Comparison of ENCODE assay signal across 9 mouse cellular contexts in genomic region chr17:47473434-47473974, GRCm38 (mm10). TPM values are rescaled to one million over a fixed set of nuclear protein-coding genes. Genes with fewer than 3 reads are reported as not detected.
DNase-seq lines count a peak whose midpoint lies in the region; ATAC-seq and TF ChIP-seq lines count a peak whose summit lies in the region.
"Had no signal": no experiment of that assay in that cellular context is flagged by ENCODE, and none has a peak within 500 bp of the region (broad histone marks: within the 10 kb centered on the region; RNA-seq: fewer than 3 reads in every experiment).

No protein-coding gene starts in this region.

- H3K9ac ChIP-seq in forebrain, postnatal 0 days: no peak overlapping the region
- no peak overlapping the region for H3K9ac ChIP-seq in forebrain, embryonic 16.5 days (replicated peaks; ENCODE audit: low read depth, low read length)
- no peak overlapping the region for H3K9ac ChIP-seq in kidney, postnatal 0 days (ENCODE audit: low read depth, low read length)

- peak; percentile 74 for TF ChIP-seq CTCF in forebrain, postnatal 0 days (IDR thresholded peaks at IDR 0.05; ENCODE audit: low read depth)
- TF ChIP-seq CTCF in bone marrow, adult 2 months (IDR thresholded peaks at IDR 0.05; ENCODE audit: control insufficient read depth, insufficient read depth, low read length): peak; percentile 99
- TF ChIP-seq CTCF in kidney, postnatal 0 days (IDR thresholded peaks at IDR 0.05; ENCODE audit: low read depth): peak; percentile 79

- H3K36me3 ChIP-seq in forebrain, postnatal 0 days (ENCODE audit: insufficient read depth): no peaks in the 10 kb centered on the region
- H3K36me3 ChIP-seq in forebrain, embryonic 16.5 days (ENCODE audit: control insufficient read depth, insufficient read depth): no peaks in the 10 kb centered on the region
- no peaks in the 10 kb centered on the region for H3K36me3 ChIP-seq in kidney, postnatal 0 days (ENCODE audit: insufficient read depth, low read length)

- no peaks in the 10 kb centered on the region for H3K4me1 ChIP-seq in forebrain, postnatal 0 days (ENCODE audit: insufficient read depth)
- peaks cover 6% of the 10 kb centered on the region; the same call in 1 of the 2 replicates for H3K4me1 ChIP-seq in forebrain, embryonic 16.5 days (replicated peaks; ENCODE audit: control insufficient read depth, insufficient read depth, low read length)
- no peaks in the 10 kb centered on the region for H3K4me1 ChIP-seq in bone marrow, adult 2 months (ENCODE audit: control insufficient read depth, insufficient read depth, low read length)
- H3K4me1 ChIP-seq in kidney, postnatal 0 days (replicated peaks; ENCODE audit: insufficient read depth, low read length): peaks cover 2% of the 10 kb centered on the region

- H3K27ac ChIP-seq in forebrain, postnatal 0 days (ENCODE audit: low read depth, low read length): no peak overlapping the region
- no peak overlapping the region for H3K27ac ChIP-seq in forebrain, embryonic 16.5 days (ENCODE audit: low read length)
- no peak overlapping the region for H3K27ac ChIP-seq in bone marrow, adult 2 months (ENCODE audit: control insufficient read depth, insufficient read depth, low read depth, low read length, poor library complexity)
- H3K27ac ChIP-seq in kidney, postnatal 0 days: no peak overlapping the region

- H3K4me2 ChIP-seq in forebrain, postnatal 0 days (ENCODE audit: low read depth): no peak overlapping the region
- H3K4me2 ChIP-seq in forebrain, embryonic 16.5 days (ENCODE audit: low read length): no peak overlapping the region
- no peak overlapping the region for H3K4me2 ChIP-seq in kidney, postnatal 0 days (ENCODE audit: low read length)

- WGBS in forebrain, postnatal 0 days: 18% methylated on average over 8 of the region's 8 CpGs
- 14% methylated on average over 8 of the region's 8 CpGs for WGBS in forebrain, embryonic 16.5 days
- 5% methylated on average over 8 of the region's 8 CpGs for WGBS in bone marrow, adult 2 months
- WGBS in kidney, postnatal 0 days: 18% methylated on average over 8 of the region's 8 CpGs

- no peak for ATAC-seq in forebrain, postnatal 0 days
- ATAC-seq in forebrain, embryonic 16.5 days: no peak
- no peak for ATAC-seq in kidney, postnatal 0 days (replicated peaks; ENCODE audit: low FRiP score, low read depth)

- H3K27me3 ChIP-seq in forebrain, postnatal 0 days (ENCODE audit: insufficient read depth, low read length): peaks cover 1% of the 10 kb centered on the region
- H3K27me3 ChIP-seq in forebrain, embryonic 16.5 days (replicated peaks; ENCODE audit: control insufficient read depth, insufficient read depth, low read length): peaks cover 1% of the 10 kb centered on the region; the same call in 1 of the 2 replicates
- no peaks in the 10 kb centered on the region for H3K27me3 ChIP-seq in kidney, postnatal 0 days (ENCODE audit: insufficient read depth, low read length)

- H3K4me3 ChIP-seq in forebrain, postnatal 0 days (ENCODE audit: low read depth, low read length): no peak overlapping the region
- no peak overlapping the region for H3K4me3 ChIP-seq in forebrain, embryonic 16.5 days (replicated peaks; ENCODE audit: low read length)
- no peak overlapping the region for H3K4me3 ChIP-seq in bone marrow, adult 2 months (replicated peaks; ENCODE audit: control insufficient read depth, low read depth, low read length)
- H3K4me3 ChIP-seq in kidney, postnatal 0 days (replicated peaks; ENCODE audit: low read depth, low read length): no peak overlapping the region

- DNase-seq in forebrain, postnatal 0 days: no peak
- peak; percentile 59 for DNase-seq in ovary, postnatal 36 days (ENCODE audit: low spot score)
- no peak for DNase-seq in ovary, postnatal 10 days (ENCODE audit: low spot score)
- DNase-seq in kidney, postnatal 0 days (ENCODE audit: low spot score): peak; percentile 39
- peak; percentile 52 to 62 for DNase-seq in natural killer cell, adult 2 months (ENCODE audit: low spot score in 2 of 2)
- DNase-seq in frontal cortex, postnatal 10 days (ENCODE audit: low spot score in 2 of 2): no peak

- no peak for TF ChIP-seq POLR2A in bone marrow, adult 2 months (IDR thresholded peaks at IDR 0.05; ENCODE audit: borderline replicate concordance, control insufficient read depth, low read depth, low read length)

- no peaks in the 10 kb centered on the region for H3K9me3 ChIP-seq in forebrain, postnatal 0 days (ENCODE audit: low read length)
- no peaks in the 10 kb centered on the region for H3K9me3 ChIP-seq in forebrain, embryonic 16.5 days (ENCODE audit: control insufficient read depth, low read length)
- H3K9me3 ChIP-seq in kidney, postnatal 0 days (replicated peaks; ENCODE audit: low read length): no peaks in the 10 kb centered on the region

RNA-seq across cellular contexts. Expression of gene Taf8, which starts 28.6 kb away (rescaled TPM):
- 17.4 and 17.9 TPM in 2 replicates for total RNA-seq in forebrain, postnatal 0 days (2014; rRNA removed)
- 8.8 and 10.8 TPM in 2 replicates for polyA plus RNA-seq in forebrain, postnatal 0 days (2015; fragmentation: Nextera tagmentation; extraction: Ambion mirVana)
- polyA plus RNA-seq in forebrain, embryonic 16.5 days (2015; fragmentation: Nextera tagmentation; extraction: Ambion mirVana): 24.9 and 25.7 TPM in 2 replicates
- 15.6 and 32.2 TPM in 2 replicates for polyA plus RNA-seq in bone marrow, adult 2 months (2011; ENCODE audit: insufficient read depth, insufficient read length, low replicate concordance, missing spikeins)
- 21.4 and 24.9 TPM in 2 replicates for polyA plus RNA-seq in kidney, postnatal 0 days (2015; fragmentation: Nextera tagmentation; extraction: Ambion mirVana)

RNA-seq across cellular contexts. Expression of gene Ccnd3, which starts 31.3 kb away (rescaled TPM):
- 26.3 and 42.6 TPM in 2 replicates for total RNA-seq in forebrain, postnatal 0 days (2014; rRNA removed)
- 54.0 and 59.6 TPM in 2 replicates for polyA plus RNA-seq in forebrain, postnatal 0 days (2015; fragmentation: Nextera tagmentation; extraction: Ambion mirVana)
- 58.5 and 66.0 TPM in 2 replicates for polyA plus RNA-seq in forebrain, embryonic 16.5 days (2015; fragmentation: Nextera tagmentation; extraction: Ambion mirVana)
- polyA plus RNA-seq in bone marrow, adult 2 months (2011; ENCODE audit: insufficient read depth, insufficient read length, low replicate concordance, missing spikeins): 356 and 417 TPM in 2 replicates
- polyA plus RNA-seq in kidney, postnatal 0 days (2015; fragmentation: Nextera tagmentation; extraction: Ambion mirVana): 199 and 202 TPM in 2 replicates

RNA-seq across cellular contexts. Expression of gene 1700001C19Rik, which starts 36.3 kb away (rescaled TPM):
- total RNA-seq in forebrain, postnatal 0 days (2014; rRNA removed): 0.14 and 0.31 TPM in 2 replicates
- 0.33 and 0.35 TPM in 2 replicates for polyA plus RNA-seq in forebrain, postnatal 0 days (2015; fragmentation: Nextera tagmentation; extraction: Ambion mirVana)
- 0.55 and 0.86 TPM in 2 replicates for polyA plus RNA-seq in forebrain, embryonic 16.5 days (2015; fragmentation: Nextera tagmentation; extraction: Ambion mirVana)
- polyA plus RNA-seq in bone marrow, adult 2 months (2011; ENCODE audit: insufficient read depth, insufficient read length, low replicate concordance, missing spikeins): 1.4 and 1.5 TPM in 2 replicates
- 0.45 and 0.47 TPM in 2 replicates for polyA plus RNA-seq in kidney, postnatal 0 days (2015; fragmentation: Nextera tagmentation; extraction: Ambion mirVana)
- total RNA-seq: layer of hippocampus, postnatal 14 days had no signal

RNA-seq across cellular contexts. Expression of gene AI661453, which starts 37.1 kb away (rescaled TPM):
- 0.05 and 0.08 TPM in 2 replicates for total RNA-seq in forebrain, postnatal 0 days (2014; rRNA removed)
- polyA plus RNA-seq in forebrain, postnatal 0 days (2015; fragmentation: Nextera tagmentation; extraction: Ambion mirVana): 0.22 TPM in 1 of 2 replicates, not detected in the other
- 0.19 and 0.22 TPM in 2 replicates for polyA plus RNA-seq in forebrain, embryonic 16.5 days (2015; fragmentation: Nextera tagmentation; extraction: Ambion mirVana)
- 0.30 and 0.68 TPM in 2 replicates for polyA plus RNA-seq in bone marrow, adult 2 months (2011; ENCODE audit: insufficient read depth, insufficient read length, low replicate concordance, missing spikeins)
- polyA plus RNA-seq in kidney, postnatal 0 days (2015; fragmentation: Nextera tagmentation; extraction: Ambion mirVana): 2.2 and 2.4 TPM in 2 replicates

Comparison
In these comparisons a context has a peak if more than half of its experiments do, and no peak if none do; other contexts are left out.
1. DNase-seq: peak in ovary, postnatal 36 days (single experiment), kidney, postnatal 0 days (single experiment) and natural killer cell, adult 2 months (2 of 2); none in forebrain, postnatal 0 days (single experiment), ovary, postnatal 10 days (single experiment) and frontal cortex, postnatal 10 days (0 of 2).
2. Peak in every context shown above with its lines, with median percentiles within 50 percentile points of each other: CTCF ChIP-seq.